Mouse (Mus musculus): ENCODE results near the gene Zkscan16. TPM values are rescaled to one million over a fixed set of nuclear protein-coding genes. Genes with fewer than 3 reads are reported as not detected.

Zkscan16 gene
- 2.7 and 2.9 TPM in 2 replicates for polyA plus RNA-seq (2012; rRNA removed)

DNA sequence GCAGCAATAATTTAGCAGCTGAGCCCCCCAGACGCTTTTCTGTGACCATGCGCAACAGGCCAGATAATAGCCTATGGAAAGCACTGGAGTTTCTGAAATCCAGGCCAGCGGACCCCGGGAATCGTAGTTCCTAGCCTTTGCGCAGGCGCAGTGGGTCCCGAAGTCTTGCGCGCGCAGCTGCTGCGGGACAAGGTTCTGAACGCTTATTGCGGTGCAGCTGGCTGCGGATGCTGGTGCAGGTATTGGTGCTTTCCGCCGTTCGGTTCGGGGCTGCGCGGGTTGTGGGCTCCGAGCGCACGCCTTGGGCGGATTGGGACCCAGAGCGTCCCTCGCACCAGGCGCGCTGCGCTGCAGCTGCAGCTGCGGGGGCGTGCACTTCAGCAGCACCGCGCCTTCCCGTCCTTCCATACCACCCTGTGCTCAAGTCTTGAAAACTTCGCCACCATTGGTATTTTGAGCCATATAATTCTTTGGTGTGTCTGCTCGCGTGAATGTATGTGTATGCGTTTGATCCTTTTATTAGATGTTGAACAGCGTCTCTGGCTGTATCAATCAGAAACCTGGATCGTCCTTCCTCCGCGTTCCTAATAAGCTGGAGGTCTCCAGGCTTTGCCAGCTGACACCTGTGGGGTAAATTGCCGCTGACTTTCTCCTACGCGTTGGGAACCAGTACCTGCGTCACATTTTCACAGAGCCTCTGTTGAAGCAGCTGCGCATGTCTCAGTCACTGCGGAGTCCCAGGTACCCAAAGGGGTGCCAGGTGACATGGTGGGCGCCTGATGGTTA lies at the start of gene Zkscan16:
Gene Zkscan16, plus strand, starts transcription at position 209 of the 786 bp plus-strand sequence.

GRCm38 (mm10) chr4:58912629-58913335 lies 30.6 kb upstream of the Zkscan16 start, which contains the start of gene Ecpas:
Gene Ecpas, minus strand, starts transcription at chr4:58912749.

DNA sequence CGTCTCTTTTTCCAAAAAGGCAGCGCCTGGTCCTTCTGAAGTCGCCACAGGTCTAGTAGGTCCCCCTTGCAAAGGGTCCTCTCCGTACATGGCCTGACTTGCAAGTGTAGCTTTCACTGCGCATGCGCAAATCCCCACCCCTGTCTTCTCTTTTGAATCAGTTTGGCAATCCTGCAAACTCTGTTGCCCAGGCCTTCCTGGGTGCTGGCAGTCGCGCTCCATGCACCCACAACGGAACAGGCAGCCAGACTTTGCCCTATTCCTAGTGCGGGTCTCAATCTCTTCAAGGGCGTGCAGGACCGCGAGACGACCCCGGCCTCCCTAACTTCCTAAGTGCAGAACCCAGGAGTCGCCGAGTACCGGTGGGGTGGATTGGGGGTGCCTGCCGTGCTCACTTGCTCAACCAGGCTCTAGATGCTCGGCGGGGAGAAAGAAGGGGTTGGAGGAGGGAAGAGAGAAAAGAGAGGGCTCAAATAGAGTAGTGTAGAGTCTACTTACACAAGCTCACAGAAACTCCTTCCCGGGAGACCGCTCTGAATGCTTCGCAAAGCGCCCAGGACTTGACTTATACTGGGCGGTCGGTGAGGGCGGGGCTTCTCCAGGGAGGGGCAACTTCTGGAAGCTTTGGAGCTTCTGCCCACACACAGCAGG lies 43.2 kb downstream of the Zkscan16 start, which contains the start of gene Ptgr1:
Gene Ptgr1, minus strand, starts transcription at position 580 of the 651 bp plus-strand sequence.

DNA sequence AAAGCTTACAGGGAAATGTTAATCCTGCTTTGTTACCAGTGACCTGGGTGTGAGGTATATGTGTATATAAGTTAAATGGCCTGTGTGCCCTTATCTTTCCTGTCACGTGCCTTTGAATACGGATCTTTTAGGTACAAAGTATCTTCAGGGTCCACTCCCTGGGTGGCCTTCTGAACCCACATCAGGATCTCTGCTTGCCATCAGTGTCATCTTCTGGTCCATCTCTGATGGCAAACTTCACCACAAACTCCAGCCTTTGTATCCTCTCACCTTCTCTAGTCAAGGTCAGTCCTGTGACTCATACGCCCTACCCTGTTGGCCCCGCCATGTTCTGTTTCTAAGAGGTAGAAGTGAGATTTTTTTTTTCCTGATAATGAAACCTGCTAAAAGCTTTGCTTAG lies 51.3 kb downstream of the Zkscan16 start, which contains the start of gene Dnajc25:
Gene Dnajc25, plus strand, starts transcription at position 301 of the 400 bp plus-strand sequence.

GRCm38 (mm10) chr4:59002948-59003805 lies 59.7 kb downstream of the Zkscan16 start, which contains the start of gene Gm20503:
Gene Gm20503, plus strand, starts transcription at chr4:59003210.

Other genes starting within 250 kb of the Zkscan16 start
- gene Olfr267, start 155.9 kb upstream of the Zkscan16 start, polyA plus RNA-seq (2012; rRNA removed): 0.07 and 0.19 TPM in 2 replicates
- gene Ecpas, start 30.9 kb upstream of the Zkscan16 start, polyA plus RNA-seq (2012; rRNA removed): 29.6 and 32.0 TPM in 2 replicates
- 13.7 and 16.0 TPM in 2 replicates for gene Ptgr1, start 43.5 kb downstream of the Zkscan16 start, polyA plus RNA-seq (2012; rRNA removed)
- 4.5 and 5.5 TPM in 2 replicates for gene Dnajc25, start 51.4 kb downstream of the Zkscan16 start, polyA plus RNA-seq (2012; rRNA removed)
- gene Gm20503, start 59.6 kb downstream of the Zkscan16 start, polyA plus RNA-seq (2012; rRNA removed): not detected in 2 replicates
- 27.5 and 50.3 TPM in 2 replicates for gene Gng10, start 91.5 kb downstream of the Zkscan16 start, polyA plus RNA-seq (2012; rRNA removed)
- not detected in 2 replicates for gene AI481877, start 195.4 kb downstream of the Zkscan16 start, polyA plus RNA-seq (2012; rRNA removed)
- 30.5 and 46.9 TPM in 2 replicates for gene Ugcg, start 245.6 kb downstream of the Zkscan16 start, polyA plus RNA-seq (2012; rRNA removed)